Mouse (Mus musculus) frontal cortex, postnatal 10 days (tissue): ENCODE measurements around the gene Rapgef1.
A peak's percentile ranks its signal among the peaks of the same experiment; 100 is the strongest.

Experiments used
- DNase-seq, 2 experiments: peaks; one replicate each; pipeline ENCODE4 v3.0.0; 2022; ENCODE audit warnings: low spot score in 2 of 2, mixed read lengths in 1 of 2

Gene Rapgef1

GRCm38 (mm10) chr2:29645071-29645628, 25.6 kb downstream of the Rapgef1 start:
- no peak for DNase-seq

GRCm38 (mm10) chr2:29646613-29647012, 27.1 kb downstream of the Rapgef1 start:
- no peak for DNase-seq

GRCm38 (mm10) chr2:29647162-29647561, 27.6 kb downstream of the Rapgef1 start:
- DNase-seq, result no peak

- DNase-seq, result peak; percentile 48 to 76
Observed at GRCm38 (mm10) chr2:29647808-29648207, 28.3 kb downstream of the Rapgef1 start.

GRCm38 (mm10) chr2:29648956-29649794, 29.7 kb downstream of the Rapgef1 start:
- no peak for DNase-seq

- DNase-seq, result peak in 1 of 2 experiments; percentile 37
Observed at GRCm38 (mm10) chr2:29649795-29650457, 30.4 kb downstream of the Rapgef1 start.

- DNase-seq, result no peak
Observed at GRCm38 (mm10) chr2:29651876-29652275, 32.4 kb downstream of the Rapgef1 start.

- no peak for DNase-seq
Observed at GRCm38 (mm10) chr2:29655433-29655832, 35.9 kb downstream of the Rapgef1 start.

- DNase-seq, result no peak
Observed at GRCm38 (mm10) chr2:29656095-29656494, 36.6 kb downstream of the Rapgef1 start.

- no peak for DNase-seq
Observed at GRCm38 (mm10) chr2:29657089-29657488, 37.6 kb downstream of the Rapgef1 start.

GRCm38 (mm10) chr2:29661751-29662191, 42.3 kb downstream of the Rapgef1 start:
- no peak for DNase-seq

GRCm38 (mm10) chr2:29663260-29663877, 43.8 kb downstream of the Rapgef1 start:
- no peak for DNase-seq

- no peak for DNase-seq
Observed at GRCm38 (mm10) chr2:29665421-29665820, 45.9 kb downstream of the Rapgef1 start.

GRCm38 (mm10) chr2:29666589-29666988, 47.1 kb downstream of the Rapgef1 start:
- DNase-seq, result no peak

GRCm38 (mm10) chr2:29667109-29667508, 47.6 kb downstream of the Rapgef1 start:
- no peak for DNase-seq

- no peak for DNase-seq
Observed at GRCm38 (mm10) chr2:29668011-29668691, 48.6 kb downstream of the Rapgef1 start.

GRCm38 (mm10) chr2:29668963-29669362, 49.4 kb downstream of the Rapgef1 start:
- DNase-seq, result no peak

- DNase-seq, result no peak
Observed at GRCm38 (mm10) chr2:29669711-29670110, 50.2 kb downstream of the Rapgef1 start.

- DNase-seq, result peak; percentile 53 to 58
Observed at GRCm38 (mm10) chr2:29670231-29670991, 50.9 kb downstream of the Rapgef1 start.

GRCm38 (mm10) chr2:29671374-29671773, 51.9 kb downstream of the Rapgef1 start:
- no peak for DNase-seq

- no peak for DNase-seq
Observed at GRCm38 (mm10) chr2:29671856-29672255, 52.3 kb downstream of the Rapgef1 start.
